Mouse (Mus musculus) megakaryocyte-erythroid progenitor cell, adult 5-6 weeks (primary cell): Measurements from ENCODE around the gene 4933430I17Rik. TPM values are rescaled to one million over a fixed set of nuclear protein-coding genes. Genes with fewer than 3 reads are reported as not detected.

Experiments used
- ATAC-seq: replicated peaks from 2 replicates; pipeline ENCODE4 v1.8.0; 2016; ENCODE audit warnings: mild to moderate bottlenecking, inconsistent platforms; ENCODE audit not compliant: severe bottlenecking, poor library complexity, low FRiP score, low TSS enrichment
- total RNA-seq, 2 experiments: library from RNA; stranded (forward) in 1 of 2; stranded (reverse) in 1 of 2; fragments of 200-1000, 215-1000 nt in 1 of 2; fragments of >200 nt in 1 of 2; fragmentation: Nextera tagmentation in 1 of 2; gene quantifications; 2 replicates each; pipeline ENCODE4 v1.2.3; 2014 to 2017

4933430I17Rik gene
- total RNA-seq, 2 experiments from 2014 or later: not detected

DNA sequence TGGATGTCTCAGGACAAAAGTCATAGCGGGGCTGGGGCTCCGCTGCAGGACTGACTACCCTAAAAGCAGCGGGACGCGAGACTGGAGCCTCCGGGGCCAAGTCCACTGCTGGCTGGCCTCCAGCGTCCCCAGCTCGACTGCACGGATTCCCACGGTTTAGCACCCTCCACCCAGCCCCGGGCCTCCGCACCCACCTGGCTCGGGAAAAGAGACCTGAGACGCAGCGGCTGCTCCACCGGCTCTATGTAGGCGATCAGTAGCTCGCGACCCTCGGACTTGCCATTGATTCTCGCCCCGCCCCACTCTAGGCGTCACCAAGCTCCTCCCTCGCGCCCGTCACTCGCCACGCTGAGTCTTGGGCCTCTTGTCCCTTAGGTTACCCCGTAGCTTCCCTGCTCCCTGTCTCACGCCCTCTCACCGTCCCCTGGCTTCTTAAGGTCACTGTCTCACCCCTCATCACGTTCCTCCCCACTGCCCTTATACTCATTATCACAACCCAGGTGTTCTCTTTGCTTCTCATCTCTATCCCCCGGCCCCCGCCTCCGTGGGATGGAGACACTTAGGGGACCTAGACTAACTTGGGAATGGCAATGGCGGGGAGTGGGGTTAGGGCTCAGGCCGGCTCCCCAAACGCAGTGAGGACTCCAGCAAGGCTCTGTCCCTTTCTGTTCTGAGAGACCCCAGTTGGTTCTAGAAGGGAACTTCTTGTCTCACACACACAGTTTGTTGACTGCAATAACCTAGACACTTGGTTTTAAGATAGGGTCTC is 23.0 kb upstream of the 4933430I17Rik start:
- peak; percentile 92 for ATAC-seq

DNA sequence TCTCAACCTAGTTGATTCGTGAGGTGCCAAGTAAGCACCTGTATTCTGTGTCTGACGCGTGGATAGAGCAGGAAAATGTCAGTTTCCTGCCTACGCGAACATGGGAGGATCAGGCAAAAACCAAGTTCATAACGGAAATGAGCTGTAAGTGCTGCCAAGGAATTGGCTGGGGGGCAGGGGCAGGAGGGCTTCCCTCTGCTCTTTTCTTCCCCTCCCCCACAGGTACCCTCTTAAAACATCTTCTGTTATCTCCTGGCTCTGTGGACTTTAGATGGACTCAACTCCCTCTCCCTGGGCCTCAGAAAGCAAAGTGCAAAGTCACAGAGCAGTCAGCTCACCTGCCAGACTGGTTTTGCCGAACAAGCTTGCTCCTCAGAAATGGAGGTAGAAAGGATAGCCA is 22.2 kb upstream of the 4933430I17Rik start:
- ATAC-seq: no peak

DNA sequence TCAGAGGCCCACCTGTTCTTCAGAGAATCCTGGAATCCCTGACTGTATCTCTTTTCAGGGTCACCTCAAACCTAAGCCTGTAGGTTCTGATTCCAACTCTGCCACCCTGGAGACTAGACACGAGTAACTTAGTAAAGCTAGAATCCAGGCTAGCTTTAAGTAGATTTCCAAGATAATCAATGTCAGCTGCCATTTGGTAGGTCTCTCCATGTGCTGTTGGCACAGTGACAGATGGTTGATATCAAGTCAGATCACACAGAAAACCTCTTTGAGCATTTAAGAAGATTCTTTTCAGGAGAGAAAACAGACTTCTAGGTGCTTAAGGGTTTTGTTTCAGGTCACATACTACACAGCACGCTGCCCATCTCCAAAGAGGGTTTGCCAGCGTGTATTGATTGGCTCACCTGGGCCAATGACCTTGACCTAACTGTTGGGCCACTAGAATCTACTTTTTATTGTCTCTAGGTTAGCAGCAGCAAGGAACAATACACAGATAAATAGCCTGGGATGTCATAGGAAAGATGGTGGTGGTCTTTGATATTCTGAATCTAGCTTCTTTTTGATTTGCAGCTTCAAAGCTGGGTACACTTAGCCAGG is 21.7 kb upstream of the 4933430I17Rik start, which contains the start of gene Hdhd3:
Hdhd3 (minus strand) TSS at position 94 of the 597 bp plus-strand sequence.
- ATAC-seq: no peak

DNA sequence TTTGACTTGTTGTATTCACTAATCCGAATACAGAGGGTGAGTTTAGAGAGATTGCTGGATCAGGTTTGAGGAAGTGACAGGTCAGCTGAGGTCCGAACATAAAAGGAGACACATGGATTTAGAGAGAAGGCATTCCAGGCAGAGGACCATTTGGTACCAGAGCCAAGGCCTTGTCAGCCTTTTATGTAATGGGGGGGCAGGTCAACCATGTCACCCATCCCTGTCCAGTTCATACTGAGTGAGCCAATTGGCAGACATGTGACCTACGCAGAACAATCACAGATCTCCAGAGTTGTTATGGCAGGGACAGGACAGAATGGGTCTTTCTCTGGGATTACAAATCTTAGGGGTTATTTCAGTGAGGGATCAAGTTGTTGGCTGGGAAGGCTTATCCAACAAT is 19.2 kb upstream of the 4933430I17Rik start:
- no peak for ATAC-seq

DNA sequence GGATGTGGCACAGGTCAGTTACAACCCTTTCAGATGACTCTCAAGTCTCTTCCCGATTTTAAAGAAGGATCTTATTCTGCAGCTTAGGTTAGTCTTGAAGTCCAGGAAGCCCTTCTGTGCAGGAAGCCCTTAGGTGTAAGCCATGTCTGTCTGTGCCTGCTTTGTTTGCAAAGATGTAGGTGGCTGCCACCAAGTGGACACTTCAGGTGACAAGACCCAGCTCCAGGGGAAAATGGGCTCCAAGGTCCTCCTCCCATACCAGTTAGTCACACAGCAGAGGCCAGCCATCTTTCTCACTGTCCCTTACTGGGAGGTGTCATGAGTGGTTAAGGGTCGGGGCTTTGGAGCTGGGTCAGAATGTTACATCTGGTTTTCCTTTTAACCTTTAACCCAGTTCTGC is 18.4 kb upstream of the 4933430I17Rik start:
- ATAC-seq: peak; percentile 7; the same call in 1 of the 2 replicates

DNA sequence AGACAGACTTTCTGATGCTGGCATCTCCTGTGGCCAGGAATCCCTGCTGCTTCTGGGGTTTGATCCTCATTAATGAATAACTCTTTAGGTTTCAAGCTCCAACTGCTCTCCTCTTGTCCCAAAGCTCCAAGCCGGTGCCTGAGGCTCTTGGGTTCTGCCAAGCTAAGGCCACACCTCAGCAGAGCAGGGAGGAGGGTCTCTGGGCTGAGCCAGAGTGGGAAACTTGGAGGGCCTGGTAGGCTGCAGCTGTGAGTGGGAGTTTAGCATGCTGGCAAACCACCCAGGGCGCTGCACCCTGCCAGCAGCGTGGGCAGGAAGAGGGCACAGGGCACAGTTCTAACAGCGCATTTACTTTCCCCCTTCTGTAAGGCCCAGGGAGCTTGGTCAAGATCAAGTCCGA is 16.3 kb upstream of the 4933430I17Rik start:
- ATAC-seq: no peak

DNA sequence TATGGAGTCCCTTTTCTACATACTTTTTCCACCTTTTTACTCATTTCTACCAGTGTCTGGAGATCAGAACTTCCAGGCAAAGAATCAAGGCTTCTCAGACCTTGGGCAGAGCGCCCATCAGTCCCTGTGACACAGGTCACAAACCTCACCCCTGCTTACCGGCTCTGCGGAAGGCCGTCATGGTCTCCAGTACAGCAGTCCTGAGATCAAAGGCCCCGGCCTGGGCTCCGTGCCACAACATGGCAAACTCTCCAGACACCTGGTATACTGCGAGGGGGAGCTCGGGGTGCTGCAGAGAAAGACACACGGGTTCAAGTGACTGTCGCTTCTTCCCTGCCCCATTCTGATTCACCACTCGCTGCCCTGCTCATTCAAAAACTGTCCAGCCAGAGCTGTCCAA is 15.2 kb upstream of the 4933430I17Rik start:
- ATAC-seq: no peak

DNA sequence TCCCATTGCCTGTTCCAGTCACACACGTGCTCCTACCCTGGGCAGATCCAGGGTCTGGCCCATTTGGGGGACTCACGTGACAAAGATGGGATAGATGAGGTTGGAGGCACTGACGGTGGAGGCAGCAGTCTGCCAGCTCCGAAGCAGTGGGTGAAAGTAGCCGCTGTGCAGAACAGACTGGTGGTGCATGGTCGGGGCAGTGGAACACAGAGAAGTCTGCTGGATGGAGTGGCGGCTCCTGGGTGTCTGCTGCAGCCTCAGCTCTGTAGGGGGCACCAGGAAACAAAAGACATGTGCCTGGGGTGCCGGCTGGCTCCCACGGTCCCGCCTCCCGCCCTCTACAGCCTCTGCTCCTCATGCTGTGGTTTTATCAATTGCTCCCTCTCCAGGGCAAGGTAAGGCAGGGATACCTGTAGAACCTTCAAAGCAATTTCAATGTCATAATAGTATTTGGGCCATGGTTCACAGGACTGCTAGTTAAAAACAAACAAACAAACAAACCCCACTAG is 11.1 kb upstream of the 4933430I17Rik start:
- ATAC-seq: no peak

DNA sequence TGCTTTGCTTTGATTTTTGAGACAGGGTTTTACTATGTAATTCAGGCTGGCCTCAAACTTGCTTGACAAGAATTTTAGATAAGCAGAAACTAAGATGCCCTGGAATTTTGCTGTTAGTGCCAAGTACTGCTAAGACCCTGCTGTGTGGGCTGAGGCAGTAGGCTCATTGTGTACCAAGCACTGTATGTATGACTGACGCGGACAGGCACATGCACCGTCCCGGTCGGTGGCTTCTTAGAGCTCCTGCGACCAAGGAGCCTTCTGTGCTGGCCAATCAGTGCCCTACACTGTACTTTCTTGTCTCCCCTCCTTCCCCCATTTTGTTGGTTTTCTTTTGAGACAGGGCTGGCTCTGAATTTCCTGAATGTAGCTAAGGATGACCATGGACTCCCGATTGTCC is 10.2 kb upstream of the 4933430I17Rik start:
- ATAC-seq: no peak

DNA sequence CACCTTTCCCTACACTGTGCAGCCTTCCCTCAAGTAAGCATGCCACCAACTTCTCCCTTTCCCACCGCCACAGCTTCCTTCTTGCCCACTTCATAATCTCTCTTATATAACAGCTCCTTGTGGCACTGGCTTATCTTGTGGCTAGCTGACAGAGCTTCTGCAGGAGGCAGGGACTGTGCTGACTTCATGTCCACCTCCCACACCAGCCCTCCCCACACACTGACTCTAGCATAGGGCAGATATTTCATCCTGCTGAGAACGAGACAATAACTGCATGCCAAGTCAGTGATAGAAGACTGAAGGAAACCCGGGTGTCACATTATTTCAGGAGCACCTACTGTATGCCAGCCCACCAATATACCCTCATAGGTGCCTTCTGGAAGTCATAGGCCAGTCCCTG is 9.7 kb upstream of the 4933430I17Rik start:
- ATAC-seq: peak; percentile 34

DNA sequence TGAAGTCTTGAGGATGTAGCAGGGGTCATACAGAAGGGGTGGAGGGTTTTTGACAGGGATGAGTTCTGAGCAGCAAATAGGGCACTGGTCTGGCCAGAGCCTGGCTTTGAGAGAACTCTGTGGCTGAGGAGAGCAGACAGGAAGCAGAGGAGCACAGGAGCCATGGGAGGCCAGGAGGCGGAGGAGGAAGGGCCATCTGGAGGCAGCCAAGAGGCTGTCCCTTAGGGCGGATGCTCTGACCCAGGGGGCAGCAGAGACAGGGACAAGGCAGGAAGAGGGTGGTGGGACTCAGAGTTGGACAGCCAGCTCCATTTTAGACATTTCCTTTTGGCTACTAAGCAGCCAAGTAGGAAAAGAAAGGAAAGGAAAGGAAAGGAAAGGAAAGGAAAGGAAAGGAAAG is 9.1 kb upstream of the 4933430I17Rik start:
- ATAC-seq: no peak

DNA sequence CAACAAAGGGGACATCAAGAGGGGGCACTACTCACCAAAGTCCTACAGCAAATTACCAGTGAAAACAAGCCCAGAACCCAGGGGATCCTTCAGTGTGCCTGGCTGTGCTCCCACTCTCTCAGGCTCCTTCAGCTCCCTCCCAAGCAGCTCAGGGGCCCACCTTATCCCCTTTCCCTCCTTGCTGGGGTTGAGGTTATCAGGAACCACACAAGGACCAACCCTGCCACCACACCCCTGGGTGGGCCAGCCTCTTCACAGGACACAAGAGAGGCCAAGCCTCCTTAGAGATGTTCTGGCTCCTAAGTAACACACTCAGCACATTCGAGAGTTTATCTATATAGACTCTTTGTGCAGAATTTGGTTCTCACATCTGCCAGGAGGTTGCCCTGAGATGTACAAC is 8.6 kb upstream of the 4933430I17Rik start:
- ATAC-seq: peak; percentile 80

DNA sequence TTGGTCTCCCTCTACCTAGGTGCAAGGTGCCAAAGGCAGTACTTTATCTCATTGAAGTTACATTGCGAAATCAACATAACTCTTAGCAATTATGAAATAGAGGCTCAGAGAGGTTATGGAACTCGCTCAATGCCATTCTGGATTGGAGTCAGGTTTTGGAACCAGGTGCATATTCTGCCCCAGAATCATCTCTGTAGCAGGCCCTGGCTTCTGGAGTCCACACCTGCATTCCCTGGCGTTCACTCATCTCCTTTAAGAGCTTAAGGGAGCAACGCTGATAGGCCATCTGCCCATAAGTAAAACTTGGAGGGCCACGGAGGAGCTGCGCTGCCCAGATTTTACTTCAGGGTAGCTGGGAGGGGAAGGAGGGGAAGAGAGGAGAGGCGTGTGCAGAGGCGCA is 8.1 kb upstream of the 4933430I17Rik start:
- peak; percentile 18 for ATAC-seq

DNA sequence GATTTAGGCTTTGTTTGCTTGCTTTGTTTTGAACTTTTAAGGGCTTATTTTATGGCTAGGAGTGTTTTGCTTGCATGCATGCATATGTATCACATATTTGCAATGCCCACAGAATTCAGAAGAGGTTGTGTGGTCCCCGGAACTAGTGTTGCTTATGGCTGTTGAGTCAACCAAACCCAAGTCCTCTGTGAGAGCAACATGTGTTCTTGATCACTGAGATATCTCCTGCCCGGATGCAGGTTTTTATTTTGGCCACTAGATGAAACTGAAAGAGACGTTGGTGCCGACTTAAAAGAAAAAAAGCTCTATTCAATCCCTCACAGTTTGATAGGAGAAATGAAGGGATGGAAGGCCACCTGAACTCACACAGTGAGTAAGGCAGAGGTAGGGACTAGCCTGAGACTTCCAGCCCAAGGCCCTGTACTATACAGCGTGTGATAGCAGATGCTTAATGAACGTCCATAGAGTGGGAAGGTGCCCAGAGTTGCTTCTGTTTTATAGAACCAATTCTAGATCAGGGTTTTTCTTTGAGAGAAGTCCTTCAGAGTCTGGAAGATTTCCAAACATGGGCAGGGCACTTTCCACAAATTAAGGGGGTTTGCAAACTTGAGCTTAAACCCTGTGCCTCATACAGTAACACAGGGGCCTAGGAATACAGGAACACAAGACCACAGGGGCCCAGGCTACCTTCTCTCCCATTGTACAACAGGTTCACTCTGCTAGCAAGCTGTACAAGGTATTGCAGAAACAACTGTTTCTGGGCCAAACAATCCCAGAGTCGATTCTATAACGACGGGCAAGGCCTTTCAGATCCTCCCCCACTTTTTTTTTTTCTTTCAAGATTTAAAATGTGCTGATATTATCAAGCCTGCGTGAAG is 7.4 kb upstream of the 4933430I17Rik start:
- no peak for ATAC-seq

DNA sequence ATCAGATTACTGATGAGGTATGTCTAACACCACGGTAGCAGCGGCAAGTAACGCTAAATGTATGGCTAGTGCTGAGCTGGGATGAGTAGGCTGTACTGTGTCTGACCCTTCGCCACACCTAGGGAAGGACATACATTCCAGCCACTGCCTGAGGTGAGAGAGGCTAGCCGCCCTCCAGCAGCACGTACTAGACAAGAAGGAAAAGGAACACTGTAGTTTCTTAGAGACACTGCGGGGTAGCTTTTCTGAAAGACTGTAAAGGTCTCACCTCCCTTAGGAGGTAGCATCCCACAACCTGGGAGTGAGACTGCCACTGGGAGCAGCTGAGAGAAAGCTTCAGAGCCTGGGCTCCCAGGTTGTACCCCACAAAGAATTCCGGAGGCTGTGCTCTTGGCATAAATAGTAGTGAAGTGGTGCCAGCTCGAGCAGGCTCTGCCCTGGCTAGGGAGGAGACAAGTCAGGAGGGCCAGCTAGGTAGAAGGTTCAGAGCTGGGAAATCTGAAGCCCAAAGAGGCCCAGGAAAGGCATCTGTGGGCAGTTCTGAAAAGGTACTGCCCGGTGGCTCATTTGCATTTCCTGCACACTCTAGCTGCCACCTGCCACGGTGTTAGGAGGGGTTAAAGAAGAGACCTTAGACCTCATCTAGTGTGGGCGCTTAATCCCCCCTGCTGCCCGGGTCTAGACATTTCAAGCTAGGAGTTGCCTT is 6.6 kb upstream of the 4933430I17Rik start:
- no peak for ATAC-seq

DNA sequence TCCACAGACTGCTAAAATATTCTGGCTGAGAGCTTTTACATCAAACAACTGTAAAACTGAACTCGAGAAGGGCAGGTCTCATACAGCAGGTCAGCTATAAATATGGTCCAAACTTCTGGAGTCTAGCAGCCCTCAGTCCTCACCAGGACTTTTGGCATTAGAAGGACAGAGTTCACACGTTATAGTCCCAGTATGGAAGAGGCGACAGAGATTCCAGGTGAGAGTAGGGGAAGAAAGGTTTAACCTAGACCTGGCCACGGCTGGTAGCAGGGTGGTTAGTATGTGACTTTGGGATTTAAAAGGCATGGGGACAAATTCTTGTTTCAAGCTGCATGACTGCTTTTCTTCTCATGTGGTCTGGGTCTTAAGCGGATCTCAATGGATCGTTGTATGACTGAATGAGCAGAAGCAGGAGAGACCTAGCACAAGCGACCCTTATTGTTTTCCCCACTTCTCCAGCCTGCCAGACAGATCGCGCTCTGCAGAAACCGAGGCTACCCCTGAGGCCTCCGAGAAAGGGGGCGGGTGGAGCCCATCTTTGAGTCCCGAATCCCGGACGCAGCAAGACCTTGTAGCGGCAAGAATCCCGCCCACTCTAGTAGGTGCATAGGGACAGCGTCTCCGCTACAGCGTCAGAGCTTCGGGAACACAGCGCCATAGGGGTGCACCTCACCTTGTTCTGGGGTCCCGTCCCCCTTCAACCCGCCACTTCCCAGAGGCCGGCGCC is 5.9 kb upstream of the 4933430I17Rik start:
- ATAC-seq: 0 out of 2 replicates have a peak, but pooled peaks have one; percentile 3

DNA sequence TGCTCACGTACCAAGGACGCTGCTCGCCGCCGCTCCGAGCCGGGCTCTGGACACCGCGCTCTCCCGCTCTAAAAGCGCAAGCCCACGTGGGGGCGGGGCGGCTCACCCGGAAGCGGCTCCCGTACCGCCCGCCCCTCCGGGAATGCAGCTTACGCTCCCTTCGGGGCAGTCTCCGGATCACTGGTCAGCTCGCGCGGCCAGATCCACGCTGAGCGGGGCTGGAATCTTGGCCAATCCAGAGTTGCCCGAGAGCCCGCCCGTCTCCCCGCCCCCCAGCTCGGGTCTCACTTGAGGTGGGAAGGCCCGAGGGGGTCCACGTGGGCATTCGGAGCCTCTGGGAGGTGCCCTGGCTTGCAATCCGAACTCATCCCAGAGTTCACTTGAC is 5.3 kb upstream of the 4933430I17Rik start, which contains the start of gene Alad:
Alad (minus strand) TSS at position 70 of the 385 bp plus-strand sequence.
- ATAC-seq: 0 out of 2 replicates have a peak, but pooled peaks have one; percentile 9

DNA sequence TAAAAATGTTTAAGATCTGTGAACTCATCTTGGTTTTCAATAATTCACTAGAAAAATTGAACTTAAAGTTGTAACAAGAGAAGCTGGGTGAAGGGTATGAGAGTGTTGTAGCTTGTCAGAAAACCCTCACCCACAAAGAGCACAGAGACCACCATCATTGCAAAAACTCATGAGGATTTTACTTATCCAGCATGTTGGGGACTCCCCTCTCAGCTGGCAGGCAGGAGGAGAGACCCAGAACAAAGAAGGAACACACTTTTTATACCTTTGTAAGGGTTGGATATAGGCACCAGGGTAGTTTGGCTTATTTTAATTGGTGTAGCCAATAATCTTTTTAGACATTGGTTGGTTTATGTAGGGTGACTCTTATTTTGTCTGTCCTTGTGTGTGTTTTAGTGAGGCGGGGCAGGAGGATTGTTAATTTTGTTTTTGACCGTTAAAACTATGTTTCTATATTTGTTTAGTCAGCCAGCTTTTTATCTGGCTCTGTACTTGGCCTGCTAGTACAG is 4.2 kb upstream of the 4933430I17Rik start:
- ATAC-seq: no peak

DNA sequence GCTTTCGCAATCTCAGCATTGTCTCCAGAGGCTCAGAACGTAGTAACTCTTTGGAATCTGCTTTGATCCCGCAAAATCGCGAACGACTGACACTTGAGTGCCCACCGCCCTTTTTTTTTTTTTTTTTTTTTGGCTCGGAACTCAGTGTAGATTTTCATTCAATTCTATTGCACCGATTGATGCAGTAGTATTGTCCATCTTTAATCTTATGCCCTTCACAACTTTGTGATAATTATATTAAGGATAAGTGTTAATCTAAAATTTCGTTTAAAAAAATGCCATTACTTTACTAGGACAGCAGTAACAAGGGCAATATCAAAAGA is 281 bp downstream of the 4933430I17Rik start:
- no peak for ATAC-seq
